Mouse (Mus musculus) spleen, postnatal 36 days (tissue): ENCODE data around the gene Ranbp3.

Experiments used
- DNase-seq, 2 experiments: peaks; one replicate each; pipeline ENCODE4 v3.0.0; 2022; ENCODE audit warnings: low spot score in 2 of 2, mixed read lengths in 1 of 2

Ranbp3 gene

GRCm38 (mm10) chr17:56727029-56727649 lies 54.0 kb downstream of the Ranbp3 start:
- DNase-seq, result no peak

- no peak for DNase-seq
These were observed 54.6 kb downstream of the Ranbp3 start for GRCm38 (mm10) chr17:56727659-56728058.

- DNase-seq, result no peak
These were observed 55.0 kb downstream of the Ranbp3 start for GRCm38 (mm10) chr17:56728117-56728516.

GRCm38 (mm10) chr17:56729151-56729550 lies 56.1 kb downstream of the Ranbp3 start:
- no peak for DNase-seq

- DNase-seq, result no peak
These were observed 56.6 kb downstream of the Ranbp3 start for GRCm38 (mm10) chr17:56729656-56730055.

GRCm38 (mm10) chr17:56736534-56736933 lies 63.4 kb downstream of the Ranbp3 start:
- DNase-seq, result no peak

GRCm38 (mm10) chr17:56738221-56738620 lies 65.1 kb downstream of the Ranbp3 start:
- no peak for DNase-seq

GRCm38 (mm10) chr17:56740118-56740787 lies 67.2 kb downstream of the Ranbp3 start:
- DNase-seq, result no peak

GRCm38 (mm10) chr17:56740788-56741160 lies 67.7 kb downstream of the Ranbp3 start:
- DNase-seq, result no peak

GRCm38 (mm10) chr17:56744173-56744572 lies 71.1 kb downstream of the Ranbp3 start:
- no peak for DNase-seq

- DNase-seq, result no peak
These were observed 78.4 kb downstream of the Ranbp3 start for GRCm38 (mm10) chr17:56751404-56752072.

GRCm38 (mm10) chr17:56753452-56753851 lies 80.4 kb downstream of the Ranbp3 start:
- DNase-seq, result no peak

- no peak for DNase-seq
These were observed 81.4 kb downstream of the Ranbp3 start for GRCm38 (mm10) chr17:56754271-56755185.

- no peak for DNase-seq
These were observed 83.8 kb downstream of the Ranbp3 start for GRCm38 (mm10) chr17:56756703-56757399.

- peak; percentile 53 to 71 for DNase-seq
These were observed 84.5 kb downstream of the Ranbp3 start, which contains the start of gene Nrtn for GRCm38 (mm10) chr17:56757416-56758123. Gene Nrtn, minus strand, starts transcription at chr17:56757530.

GRCm38 (mm10) chr17:56758132-56758531 lies 85.0 kb downstream of the Ranbp3 start:
- DNase-seq, result peak; percentile 70 to 81

- DNase-seq, result no peak
These were observed 86.2 kb downstream of the Ranbp3 start for GRCm38 (mm10) chr17:56759261-56759660.

GRCm38 (mm10) chr17:56761077-56761476 lies 88.0 kb downstream of the Ranbp3 start:
- DNase-seq, result no peak
